Mouse (Mus musculus): ENCODE data around the gene Gtf2a1.
A peak's percentile ranks its signal among the peaks of the same experiment; 100 is the strongest.
"Not testable (repeated sequence)": the region's sequence is repeated elsewhere in the genome, so short reads cannot be mapped to it uniquely, and the experiment has no call there.

Gtf2a1 gene

GRCm38 (mm10) chr12:91581204-91582070 lies 8.8 kb downstream of the Gtf2a1 start:
- no peak for DNase-seq

GRCm38 (mm10) chr12:91579665-91580064 lies 10.6 kb downstream of the Gtf2a1 start:
- no peak for DNase-seq

GRCm38 (mm10) chr12:91571708-91572107 lies 18.6 kb downstream of the Gtf2a1 start:
- DNase-seq: no peak

- DNase-seq: no peak
Observed at GRCm38 (mm10) chr12:91569255-91569654, 21.0 kb downstream of the Gtf2a1 start.

- DNase-seq: no peak
Observed at GRCm38 (mm10) chr12:91567145-91567544, 23.1 kb downstream of the Gtf2a1 start.

GRCm38 (mm10) chr12:91558152-91558551 lies 32.1 kb downstream of the Gtf2a1 start:
- not testable (repeated sequence) for DNase-seq

- DNase-seq: not testable (repeated sequence)
Observed at GRCm38 (mm10) chr12:91557358-91558005, 32.8 kb downstream of the Gtf2a1 start.

GRCm38 (mm10) chr12:91551773-91552526 lies 38.3 kb downstream of the Gtf2a1 start:
- DNase-seq: peak; percentile 20 to 24

- no peak for DNase-seq
Observed at GRCm38 (mm10) chr12:91549471-91549870, 40.8 kb downstream of the Gtf2a1 start.

- no peak for DNase-seq
Observed at GRCm38 (mm10) chr12:91540202-91540601, 50.1 kb downstream of the Gtf2a1 start.

GRCm38 (mm10) chr12:91534514-91534913 lies 55.8 kb downstream of the Gtf2a1 start:
- DNase-seq: no peak

- no peak for DNase-seq
Observed at GRCm38 (mm10) chr12:91523626-91524025, 66.7 kb downstream of the Gtf2a1 start.

- no peak for DNase-seq
Observed at GRCm38 (mm10) chr12:91517808-91518207, 72.5 kb downstream of the Gtf2a1 start.

GRCm38 (mm10) chr12:91513980-91514379 lies 76.3 kb downstream of the Gtf2a1 start:
- DNase-seq: no peak

- no peak for DNase-seq
Observed at GRCm38 (mm10) chr12:91511766-91512165, 78.5 kb downstream of the Gtf2a1 start.

Measured in kidney, adult 8-10 months (tissue).